Mouse (Mus musculus): ENCODE results near the gene Defb45. TPM values are rescaled to one million over a fixed set of nuclear protein-coding genes. Genes with fewer than 3 reads are reported as not detected.
A peak's percentile ranks its signal among the peaks of the same experiment; 100 is the strongest.

Gene Defb45
- polyA plus RNA-seq, 1 experiment from 2014 or later, result not detected

- H3K9ac ChIP-seq, result no peak overlapping the region
- no peaks in the 10 kb centered on the region for H3K4me1 ChIP-seq
- no peak for ATAC-seq (ENCODE audit: low FRiP score)
- no peak overlapping the region for H3K4me3 ChIP-seq
- H3K9me3 ChIP-seq (replicated peaks), result no peaks in the 10 kb centered on the region
- 90% methylated on average over 7 of the region's 7 CpGs for WGBS
- no peaks in the 10 kb centered on the region for H3K36me3 ChIP-seq
- H3K27me3 ChIP-seq, result no peaks in the 10 kb centered on the region
- no peak overlapping the region for H3K27ac ChIP-seq
- H3K4me2 ChIP-seq (replicated peaks), result no peak overlapping the region
These were observed 42.5 kb downstream of the Defb45 start for GRCm38 (mm10) chr2:152556655-152557054.

GRCm38 (mm10) chr2:152553774-152554423 is 45.3 kb downstream of the Defb45 start:
- H3K9ac ChIP-seq, result no peak overlapping the region
- H3K27me3 ChIP-seq, result no peaks in the 10 kb centered on the region
- no peaks in the 10 kb centered on the region for H3K36me3 ChIP-seq
- no peak overlapping the region for H3K4me3 ChIP-seq
- H3K9me3 ChIP-seq (replicated peaks), result no peaks in the 10 kb centered on the region
- no peak overlapping the region for H3K27ac ChIP-seq
- H3K4me1 ChIP-seq, result no peaks in the 10 kb centered on the region
- WGBS, result 15% methylated on average over 16 of the region's 16 CpGs
- no peak for ATAC-seq (ENCODE audit: low FRiP score)
- peak overlapping the region; percentile 37 for H3K4me2 ChIP-seq (replicated peaks)

- ATAC-seq (ENCODE audit: low FRiP score), result no peak
- H3K27ac ChIP-seq, result no peak overlapping the region
- no peaks in the 10 kb centered on the region for H3K4me1 ChIP-seq
- no peaks in the 10 kb centered on the region for H3K36me3 ChIP-seq
- H3K27me3 ChIP-seq, result no peaks in the 10 kb centered on the region
- 76% methylated on average over 5 of the region's 5 CpGs for WGBS
- H3K9ac ChIP-seq, result no peak overlapping the region
- no peak overlapping the region for H3K4me3 ChIP-seq
- H3K9me3 ChIP-seq (replicated peaks), result no peaks in the 10 kb centered on the region
- no peak overlapping the region for H3K4me2 ChIP-seq (replicated peaks)
These were observed 51.1 kb downstream of the Defb45 start for GRCm38 (mm10) chr2:152548124-152548523.

GRCm38 (mm10) chr2:152544691-152545090 is 54.5 kb downstream of the Defb45 start:
- no peak overlapping the region for H3K4me3 ChIP-seq
- no peaks in the 10 kb centered on the region for H3K9me3 ChIP-seq (replicated peaks)
- H3K36me3 ChIP-seq, result no peaks in the 10 kb centered on the region
- no peaks in the 10 kb centered on the region for H3K4me1 ChIP-seq
- H3K27me3 ChIP-seq, result no peaks in the 10 kb centered on the region
- H3K27ac ChIP-seq, result no peak overlapping the region
- 26% methylated on average over 4 of the region's 4 CpGs for WGBS
- H3K4me2 ChIP-seq (replicated peaks), result no peak overlapping the region
- H3K9ac ChIP-seq, result no peak overlapping the region
- no peak for ATAC-seq (ENCODE audit: low FRiP score)

GRCm38 (mm10) chr2:152543478-152543877 is 55.7 kb downstream of the Defb45 start:
- Histone ChIP-seq H3K9me3 (replicated peaks) (no peaks in the 10 kb centered on the region), H3K36me3 (no peaks in the 10 kb centered on the region), H3K4me1 (no peaks in the 10 kb centered on the region), H3K27ac (no peak overlapping the region), H3K4me3 (no peak overlapping the region), H3K4me2 (replicated peaks) (no peak overlapping the region), H3K9ac (no peak overlapping the region), H3K27me3 (no peaks in the 10 kb centered on the region)
- no peak for ATAC-seq (ENCODE audit: low FRiP score)
- WGBS, result 79% methylated on average over 4 of the region's 4 CpGs

Other genes with a start within 250 kb of the Defb45 start
- 14.4 and 15.0 TPM in 2 replicates for gene Nrsn2, start 222.8 kb downstream of the Defb45 start, polyA plus RNA-seq (2016; fragmentation: Nextera tagmentation; extraction: Ambion mirVana)
- gene Sox12, start 201.3 kb downstream of the Defb45 start, polyA plus RNA-seq (2016; fragmentation: Nextera tagmentation; extraction: Ambion mirVana), result 19.5 and 19.6 TPM in 2 replicates
- gene Zcchc3, start 184.4 kb downstream of the Defb45 start, polyA plus RNA-seq (2016; fragmentation: Nextera tagmentation; extraction: Ambion mirVana), result 50.7 and 54.5 TPM in 2 replicates
- gene 6820408C15Rik, start 183.8 kb downstream of the Defb45 start, polyA plus RNA-seq (2016; fragmentation: Nextera tagmentation; extraction: Ambion mirVana), result 2.0 and 3.6 TPM in 2 replicates
- gene Defb23, start 134.8 kb downstream of the Defb45 start, polyA plus RNA-seq (2016; fragmentation: Nextera tagmentation; extraction: Ambion mirVana), result not detected in 2 replicates
- gene Defb20, start 122.3 kb downstream of the Defb45 start, polyA plus RNA-seq (2016; fragmentation: Nextera tagmentation; extraction: Ambion mirVana), result not detected in 2 replicates
- gene Defb22, start 109.3 kb downstream of the Defb45 start, polyA plus RNA-seq (2016; fragmentation: Nextera tagmentation; extraction: Ambion mirVana), result not detected in 2 replicates
- gene Defb26, start 87.7 kb downstream of the Defb45 start, polyA plus RNA-seq (2016; fragmentation: Nextera tagmentation; extraction: Ambion mirVana), result not detected in 2 replicates
- not detected in 2 replicates for gene Defb28, start 81.1 kb downstream of the Defb45 start, polyA plus RNA-seq (2016; fragmentation: Nextera tagmentation; extraction: Ambion mirVana)
- not detected in 2 replicates for gene Defb29, start 59.3 kb downstream of the Defb45 start, polyA plus RNA-seq (2016; fragmentation: Nextera tagmentation; extraction: Ambion mirVana)
- not detected in 2 replicates for gene Gm17416, start 30.1 kb downstream of the Defb45 start, polyA plus RNA-seq (2016; fragmentation: Nextera tagmentation; extraction: Ambion mirVana)
- gene Defb21, start 26.7 kb downstream of the Defb45 start, polyA plus RNA-seq (2016; fragmentation: Nextera tagmentation; extraction: Ambion mirVana), result not detected in 2 replicates
- not detected in 2 replicates for gene Defb19, start 19.1 kb downstream of the Defb45 start, polyA plus RNA-seq (2016; fragmentation: Nextera tagmentation; extraction: Ambion mirVana)
- gene Defb36, start 4.9 kb upstream of the Defb45 start, polyA plus RNA-seq (2016; fragmentation: Nextera tagmentation; extraction: Ambion mirVana), result not detected in 2 replicates
- not detected in 2 replicates for gene Defb25, start 23.7 kb upstream of the Defb45 start, polyA plus RNA-seq (2016; fragmentation: Nextera tagmentation; extraction: Ambion mirVana)
- gene Rem1, start 27.6 kb upstream of the Defb45 start, polyA plus RNA-seq (2016; fragmentation: Nextera tagmentation; extraction: Ambion mirVana), result 0.72 and 0.82 TPM in 2 replicates
- gene H13, start 70.1 kb upstream of the Defb45 start, polyA plus RNA-seq (2016; fragmentation: Nextera tagmentation; extraction: Ambion mirVana), result 153 and 157 TPM in 2 replicates
- gene Mcts2, start 87.6 kb upstream of the Defb45 start, polyA plus RNA-seq (2016; fragmentation: Nextera tagmentation; extraction: Ambion mirVana), result 34.9 and 40.5 TPM in 2 replicates
- gene Id1, start 136.9 kb upstream of the Defb45 start, polyA plus RNA-seq (2016; fragmentation: Nextera tagmentation; extraction: Ambion mirVana), result 157 and 159 TPM in 2 replicates
- gene Cox4i2, start 154.8 kb upstream of the Defb45 start, polyA plus RNA-seq (2016; fragmentation: Nextera tagmentation; extraction: Ambion mirVana), result 5.0 and 5.3 TPM in 2 replicates
- gene Bcl2l1, start 232.3 kb upstream of the Defb45 start, polyA plus RNA-seq (2016; fragmentation: Nextera tagmentation; extraction: Ambion mirVana), result 155 and 166 TPM in 2 replicates
- gene Tpx2, start 248.6 kb upstream of the Defb45 start, polyA plus RNA-seq (2016; fragmentation: Nextera tagmentation; extraction: Ambion mirVana), result 81.5 and 87.9 TPM in 2 replicates